Mouse (Mus musculus) adipose tissue, adult 10 weeks (tissue): ENCODE data around the gene Serpine2. TPM values are rescaled to one million over a fixed set of nuclear protein-coding genes. Genes with fewer than 3 reads are reported as not detected.

Experiments
- polyA plus RNA-seq: library from polyadenylated mRNA; stranded (reverse); fragments of 350-450 nt; fragmentation: Illumina TruSeq; extraction: RNeasy Lipid Tissue Mini Kit (QIAGEN cat#74804); gene quantifications from one replicate; pipeline ENCODE4 v1.2.3, GENCODE M21; 2014; ENCODE audit warnings: low read depth, low replicate concordance

The Serpine2 gene
- 31.4 TPM for polyA plus RNA-seq

DNA sequence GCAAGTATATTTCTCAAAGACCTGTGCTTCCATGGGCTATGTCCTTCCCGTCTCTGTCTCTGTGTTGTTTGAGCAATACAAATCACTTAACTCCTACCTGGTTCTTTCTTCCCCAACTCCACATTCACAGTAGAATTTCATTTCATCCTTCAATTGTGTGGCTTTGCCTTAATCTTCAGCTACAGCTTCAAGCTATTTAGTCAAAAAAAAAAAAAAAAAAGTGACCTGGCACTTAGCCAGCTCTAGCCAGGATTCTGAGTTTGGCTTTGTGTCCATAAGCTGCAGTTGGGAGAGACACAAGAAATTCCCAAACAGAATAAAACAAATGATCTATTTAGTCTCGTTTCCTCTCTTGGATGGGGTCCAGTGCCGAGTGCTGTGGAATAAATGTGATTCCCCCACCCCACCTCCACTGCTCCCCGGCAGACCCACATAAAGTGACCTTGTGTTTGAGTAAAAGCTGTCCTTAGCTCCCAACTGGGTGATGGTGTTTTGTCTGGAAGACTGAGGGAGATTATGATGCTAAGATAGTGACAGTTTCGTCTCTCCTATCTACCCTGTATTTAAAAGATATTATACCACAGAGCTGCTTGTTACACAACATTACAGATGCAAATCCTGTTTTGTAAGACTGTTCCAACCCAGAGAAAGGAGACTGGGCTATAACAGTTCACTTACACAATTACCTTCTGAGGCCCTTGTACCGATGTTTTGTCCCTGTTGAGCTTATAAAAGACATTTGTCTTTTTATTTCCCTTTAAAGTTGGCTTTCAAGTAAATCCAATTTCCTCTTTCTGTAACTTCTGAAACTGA is at the start of gene Serpine2:
Gene Serpine2, minus strand, starts transcription at position 51 of the 813 bp plus-strand sequence.

DNA sequence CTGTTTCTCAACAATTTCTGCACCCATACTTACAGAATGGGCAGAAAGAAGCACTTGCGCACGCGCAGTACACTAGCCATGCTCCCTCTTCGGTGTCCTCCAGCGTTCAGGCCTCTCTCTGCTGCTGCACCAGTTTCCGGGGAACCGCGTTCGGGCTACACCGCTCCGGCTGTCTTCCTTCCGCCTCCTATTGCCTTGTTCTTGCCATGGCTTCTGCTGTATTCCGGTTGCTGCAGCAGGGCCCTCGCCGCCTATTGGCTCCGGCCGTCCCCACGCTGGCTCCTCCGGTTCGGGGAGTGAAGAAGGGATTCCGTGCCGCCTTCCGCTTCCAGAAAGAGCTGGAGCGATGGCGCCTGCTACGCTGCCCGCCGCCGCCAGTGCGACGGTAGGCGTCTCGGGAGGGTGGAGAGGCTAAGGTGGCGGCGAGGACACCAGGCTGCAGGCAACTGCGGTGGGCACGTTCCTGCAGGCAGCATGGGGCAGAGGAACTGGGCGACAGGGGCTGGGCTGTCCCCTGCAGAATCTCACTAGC is 85.0 kb downstream of the Serpine2 start, which contains the start of the genes Mrpl44 and Wdfy1:
Gene Mrpl44, plus strand, starts transcription at position 92 of the 532 bp plus-strand sequence.
Gene Wdfy1, minus strand, starts transcription at position 217 of the 532 bp plus-strand sequence.

Other genes starting within 250 kb of the Serpine2 start
- 25.5 TPM for gene Ap1s3, start 189.2 kb downstream of the Serpine2 start, polyA plus RNA-seq
- gene Mrpl44, start 85.2 kb downstream of the Serpine2 start, polyA plus RNA-seq: 26.7 TPM
- 11.0 TPM for gene Wdfy1, start 85.0 kb downstream of the Serpine2 start, polyA plus RNA-seq